ENCODE assay signal across 8 mouse cellular contexts in genomic region chr12:38777957-38778298, GRCm38 (mm10). TPM values are rescaled to one million over a fixed set of nuclear protein-coding genes. Genes with fewer than 3 reads are reported as not detected.
DNase-seq lines count a peak whose midpoint lies in the region; ATAC-seq lines count a peak whose summit lies in the region.

No protein-coding gene starts in this region.

- peak overlapping the region; percentile 72 for H3K4me3 ChIP-seq in heart, embryonic 13.5 days
- peak overlapping the region; percentile 57 for H3K4me3 ChIP-seq in hindbrain, embryonic 12.5 days
- peak overlapping the region; percentile 51 for H3K4me3 ChIP-seq in midbrain, embryonic 11.5 days (ENCODE audit: low read depth, low read length)

- H3K9ac ChIP-seq in heart, embryonic 13.5 days, result peak overlapping the region; percentile 74
- H3K9ac ChIP-seq in hindbrain, embryonic 12.5 days, result 0 out of 2 replicates have a peak overlapping the region, but pooled peaks have one; percentile 4
- H3K9ac ChIP-seq in midbrain, embryonic 11.5 days (ENCODE audit: low read length), result peak overlapping the region; percentile 24; the same call in 1 of the 2 replicates

- peak overlapping the region; percentile 92 for H3K4me2 ChIP-seq in heart, embryonic 13.5 days
- peak overlapping the region; percentile 95 for H3K4me2 ChIP-seq in hindbrain, embryonic 12.5 days (replicated peaks)
- H3K4me2 ChIP-seq in midbrain, embryonic 11.5 days, result peak overlapping the region; percentile 89

- WGBS in heart, embryonic 13.5 days, result 8% methylated on average over 6 of the region's 6 CpGs
- 9% methylated on average over 6 of the region's 6 CpGs for WGBS in hindbrain, embryonic 12.5 days
- WGBS in midbrain, embryonic 11.5 days, result 7% methylated on average over 6 of the region's 6 CpGs

- ATAC-seq in heart, embryonic 13.5 days (ENCODE audit: extremely low read depth, insufficient number of reproducible peaks, low FRiP score, low TSS enrichment), result no peak
- no peak for ATAC-seq in hindbrain, embryonic 12.5 days (ENCODE audit: low FRiP score)
- no peak for ATAC-seq in midbrain, embryonic 11.5 days (ENCODE audit: low FRiP score)

- no peaks in the 10 kb centered on the region for H3K36me3 ChIP-seq in heart, embryonic 13.5 days
- no peaks in the 10 kb centered on the region for H3K36me3 ChIP-seq in hindbrain, embryonic 12.5 days
- no peaks in the 10 kb centered on the region for H3K36me3 ChIP-seq in midbrain, embryonic 11.5 days (ENCODE audit: control insufficient read depth, insufficient read depth, low read length)

- H3K9me3 ChIP-seq in heart, embryonic 13.5 days, result no peaks in the 10 kb centered on the region
- H3K9me3 ChIP-seq in hindbrain, embryonic 12.5 days (replicated peaks), result no peaks in the 10 kb centered on the region
- no peaks in the 10 kb centered on the region for H3K9me3 ChIP-seq in midbrain, embryonic 11.5 days (ENCODE audit: control insufficient read depth, low read length)

- peak overlapping the region; percentile 42; the same call in 1 of the 2 replicates for H3K27ac ChIP-seq in heart, embryonic 13.5 days (replicated peaks)
- H3K27ac ChIP-seq in hindbrain, embryonic 12.5 days, result no peak overlapping the region
- no peak overlapping the region for H3K27ac ChIP-seq in midbrain, embryonic 11.5 days (ENCODE audit: low read depth, low read length)

- H3K4me1 ChIP-seq in heart, embryonic 13.5 days, result peaks cover 4% of the 10 kb centered on the region
- no peaks in the 10 kb centered on the region for H3K4me1 ChIP-seq in hindbrain, embryonic 12.5 days
- peaks cover 2% of the 10 kb centered on the region; the same call in 1 of the 2 replicates for H3K4me1 ChIP-seq in midbrain, embryonic 11.5 days (ENCODE audit: control insufficient read depth, insufficient read depth, low read length)

- DNase-seq in heart, postnatal 4 days, result no peak
- peak; percentile 36 for DNase-seq in MN1 (ENCODE audit: low spot score)
- no peak for DNase-seq in midbrain, embryonic 11.5 days (ENCODE audit: low spot score, missing footprints)
- no peak for DNase-seq in ovary, postnatal 36 days (ENCODE audit: low spot score)
- DNase-seq in ovary, adult 18-20 months (ENCODE audit: low spot score), result no peak
- DNase-seq in thymus, postnatal 14 days, result no peak

- H3K27me3 ChIP-seq in heart, embryonic 13.5 days (replicated peaks), result no peaks in the 10 kb centered on the region
- no peaks in the 10 kb centered on the region for H3K27me3 ChIP-seq in hindbrain, embryonic 12.5 days
- H3K27me3 ChIP-seq in midbrain, embryonic 11.5 days (ENCODE audit: control insufficient read depth, insufficient read depth, low read length), result no peaks in the 10 kb centered on the region

RNA-seq across cellular contexts. Expression of gene Etv1, which starts 1.3 kb away (rescaled TPM):
- 24.8 and 27.9 TPM in 2 replicates for polyA plus RNA-seq in heart, embryonic 13.5 days (2015; fragmentation: Nextera tagmentation; extraction: Ambion mirVana)
- 10 to 100 TPM; 19.4 to 19.7 TPM for total RNA-seq in heart, postnatal 4 days (2021)
- 21.2 and 21.9 TPM in 2 replicates for polyA plus RNA-seq in hindbrain, embryonic 12.5 days (2016; fragmentation: Nextera tagmentation; extraction: Ambion mirVana)
- 12.7 and 15.1 TPM in 2 replicates for polyA plus RNA-seq in midbrain, embryonic 11.5 days (2014; fragmentation: Nextera tagmentation; extraction: Ambion mirVana)

Comparison
In these comparisons a context has a peak if more than half of its experiments do, and no peak if none do; other contexts are left out.
1. H3K9ac ChIP-seq: peak in every context shown above with its lines; median percentile 74 in heart, embryonic 13.5 days; 24 in midbrain, embryonic 11.5 days; 4 in hindbrain, embryonic 12.5 days.